Mouse (Mus musculus) effector memory CD4-positive, alpha-beta T cell, adult 7 months (primary cell): ENCODE measurements around the gene Gm3500. TPM values are rescaled to one million over a fixed set of nuclear protein-coding genes. Genes with fewer than 3 reads are reported as not detected.

Source experiments
- polyA plus RNA-seq: library from polyadenylated mRNA; unstranded; fragments of 100-300 nt; shearing (Covaris generic); gene quantifications from one replicate; pipeline ENCODE4 v1.2.1, GENCODE M21; 2017

Gene Gm3500
- polyA plus RNA-seq: not detected

GRCm38 (mm10) chr14:5388949-5389348 lies at the start of gene Gm3500:
TSS of gene Gm3500 (minus strand) at chr14:5389049.

GRCm38 (mm10) chr14:5334828-5335227 lies 54.0 kb downstream of the Gm3500 start, which contains the start of gene Gm3542:
TSS of gene Gm3542 (minus strand) at chr14:5334928.

Other genes with a start within 250 kb of the Gm3500 start
- not detected for gene Gm3317, start 224.5 kb downstream of the Gm3500 start, polyA plus RNA-seq
- gene Gm8271, start 203.3 kb downstream of the Gm3500 start, polyA plus RNA-seq: not detected
- gene Gm3526, start 128.5 kb downstream of the Gm3500 start, polyA plus RNA-seq: not detected
- not detected for gene Gm3542, start 54.1 kb downstream of the Gm3500 start, polyA plus RNA-seq
- gene Gm3194, start 66.4 kb upstream of the Gm3500 start, polyA plus RNA-seq: not detected
- not detected for gene Gm8246, start 88.8 kb upstream of the Gm3500 start, polyA plus RNA-seq
- not detected for gene Gm3187, start 95.2 kb upstream of the Gm3500 start, polyA plus RNA-seq
- not detected for gene Gm3488, start 112.6 kb upstream of the Gm3500 start, polyA plus RNA-seq
- gene Gm3532, start 149.4 kb upstream of the Gm3500 start, polyA plus RNA-seq: not detected
- not detected for gene Gm8265, start 244.0 kb upstream of the Gm3500 start, polyA plus RNA-seq